Mouse (Mus musculus): ENCODE data around the gene Pgm5. TPM values are rescaled to one million over a fixed set of nuclear protein-coding genes. Genes with fewer than 3 reads are reported as not detected.
"Not testable (repeated sequence)": the region's sequence is repeated elsewhere in the genome, so short reads cannot be mapped to it uniquely, and the experiment has no call there.

Gene Pgm5
- polyA plus RNA-seq, 3 experiments from 2014 or later: 0.27 TPM; not detected in 2

GRCm38 (mm10) chr19:24703168-24703567 lies 158.5 kb downstream of the Pgm5 start:
- ATAC-seq: not testable (repeated sequence)

GRCm38 (mm10) chr19:24701716-24702115 lies 159.9 kb downstream of the Pgm5 start:
- no peak for ATAC-seq

GRCm38 (mm10) chr19:24700664-24701063 lies 161.0 kb downstream of the Pgm5 start:
- no peak for ATAC-seq

GRCm38 (mm10) chr19:24699910-24700309 lies 161.7 kb downstream of the Pgm5 start:
- ATAC-seq: no peak

- ATAC-seq: no peak
Measured at GRCm38 (mm10) chr19:24699196-24699595, 162.5 kb downstream of the Pgm5 start.

- no peak for ATAC-seq
Measured at GRCm38 (mm10) chr19:24698651-24699050, 163.0 kb downstream of the Pgm5 start.

GRCm38 (mm10) chr19:24697946-24698345 lies 163.7 kb downstream of the Pgm5 start:
- no peak for ATAC-seq

GRCm38 (mm10) chr19:24692691-24693090 lies 169.0 kb downstream of the Pgm5 start:
- no peak for ATAC-seq

- ATAC-seq: no peak
Measured at GRCm38 (mm10) chr19:24689531-24689930, 172.1 kb downstream of the Pgm5 start.

- no peak for ATAC-seq
Measured at GRCm38 (mm10) chr19:24688327-24688726, 173.3 kb downstream of the Pgm5 start.

GRCm38 (mm10) chr19:24686411-24686810 lies 175.2 kb downstream of the Pgm5 start:
- ATAC-seq: no peak

- ATAC-seq: no peak
Measured at GRCm38 (mm10) chr19:24683016-24683720, 178.5 kb downstream of the Pgm5 start.

- no peak for ATAC-seq
Measured at GRCm38 (mm10) chr19:24677242-24677984, 184.2 kb downstream of the Pgm5 start.

- no peak for ATAC-seq
Measured at GRCm38 (mm10) chr19:24676429-24676828, 185.2 kb downstream of the Pgm5 start.

- ATAC-seq: no peak
Measured at GRCm38 (mm10) chr19:24673762-24674161, 187.9 kb downstream of the Pgm5 start, which contains the start of gene Tmem252. TSS of gene Tmem252 (plus strand) at chr19:24674008.

GRCm38 (mm10) chr19:24673331-24673730 lies 188.3 kb downstream of the Pgm5 start:
- no peak for ATAC-seq

GRCm38 (mm10) chr19:24672366-24672960 lies 189.2 kb downstream of the Pgm5 start:
- ATAC-seq: no peak

GRCm38 (mm10) chr19:24671571-24671970 lies 190.1 kb downstream of the Pgm5 start:
- ATAC-seq: no peak

GRCm38 (mm10) chr19:24667527-24667926 lies 194.1 kb downstream of the Pgm5 start:
- ATAC-seq: no peak

GRCm38 (mm10) chr19:24665771-24666170 lies 195.9 kb downstream of the Pgm5 start:
- no peak for ATAC-seq

GRCm38 (mm10) chr19:24662346-24662745 lies 199.3 kb downstream of the Pgm5 start:
- no peak for ATAC-seq

- ATAC-seq: peak; percentile 70
Measured at GRCm38 (mm10) chr19:24656981-24657380, 204.7 kb downstream of the Pgm5 start.

- ATAC-seq: no peak
Measured at GRCm38 (mm10) chr19:24653230-24653799, 208.3 kb downstream of the Pgm5 start.

All from inflammation-experienced regulatory T-cells, adult 6 months (primary cell).